Mouse (Mus musculus): Measurements from ENCODE around the gene Mapk11. TPM values are rescaled to one million over a fixed set of nuclear protein-coding genes. Genes with fewer than 3 reads are reported as not detected.

Gene Mapk11
- polyA plus RNA-seq, 1 experiment: 9.1 TPM

- Histone ChIP-seq H3K9me3 (replicated peaks; ENCODE audit: control insufficient read depth, insufficient read depth, low read length, poor library complexity, severe bottlenecking) (no peaks in the 10 kb centered on the region), H3K36me3 (ENCODE audit: control insufficient read depth, insufficient read depth, low read length, poor library complexity, severe bottlenecking) (no peaks in the 10 kb centered on the region), H3K27ac (ENCODE audit: insufficient read depth, low read length) (peak within 1 kb of the TSS; percentile 10)
Measured at GRCm38 (mm10) chr15:89128382-89129350, 20.8 kb downstream of the Mapk11 start, which contains the start of gene Hdac10. Gene Hdac10 (minus strand): TSS chr15:89128700.

GRCm38 (mm10) chr15:89127364-89127940 lies 22.0 kb downstream of the Mapk11 start:
- Histone ChIP-seq H3K27me3 (ENCODE audit: control insufficient read depth, insufficient read depth, low read length, poor library complexity, severe bottlenecking) (no peaks in the 10 kb centered on the region), H3K9ac (ENCODE audit: low read depth, poor library complexity, severe bottlenecking) (0 out of 2 replicates have a peak overlapping the region, but pooled peaks have one; percentile 59), H3K4me1 (ENCODE audit: control insufficient read depth, insufficient read depth, low read length) (peaks cover 2% of the 10 kb centered on the region), H3K27ac (ENCODE audit: insufficient read depth, low read length) (no peak overlapping the region), H3K9me3 (replicated peaks; ENCODE audit: control insufficient read depth, insufficient read depth, low read length, poor library complexity, severe bottlenecking) (no peaks in the 10 kb centered on the region), H3K36me3 (ENCODE audit: control insufficient read depth, insufficient read depth, low read length, poor library complexity, severe bottlenecking) (no peaks in the 10 kb centered on the region), H3K4me3 (ENCODE audit: low read depth, low read length) (no peak overlapping the region)
- TF ChIP-seq CTCF (IDR thresholded peaks at IDR 0.05; ENCODE audit: low read depth, low read length): no peak

More at GRCm38 (mm10) chr15:89128382-89129350, 20.8 kb downstream of the Mapk11 start, which contains the start of gene Hdac10:
- Histone ChIP-seq H3K4me3 (ENCODE audit: low read depth, low read length) (peak within 1 kb of the TSS; percentile 75), H3K27me3 (ENCODE audit: control insufficient read depth, insufficient read depth, low read length, poor library complexity, severe bottlenecking) (no peaks in the 10 kb centered on the region), H3K9ac (ENCODE audit: low read depth, poor library complexity, severe bottlenecking) (peak within 1 kb of the TSS; percentile 59), H3K4me1 (ENCODE audit: control insufficient read depth, insufficient read depth, low read length) (peaks cover 2% of the 10 kb centered on the region)
- peak; percentile 90 for TF ChIP-seq CTCF (IDR thresholded peaks at IDR 0.05; ENCODE audit: low read depth, low read length)
- TF ChIP-seq EP300 (IDR thresholded peaks at IDR 0.05; ENCODE audit: insufficient read depth, low read depth, low read length): no peak

- Histone ChIP-seq H3K27me3 (ENCODE audit: control insufficient read depth, insufficient read depth, low read length, poor library complexity, severe bottlenecking) (no peaks in the 10 kb centered on the region), H3K4me3 (ENCODE audit: low read depth, low read length) (no peak overlapping the region), H3K9ac (ENCODE audit: low read depth, poor library complexity, severe bottlenecking) (no peak overlapping the region), H3K36me3 (ENCODE audit: control insufficient read depth, insufficient read depth, low read length, poor library complexity, severe bottlenecking) (no peaks in the 10 kb centered on the region), H3K27ac (ENCODE audit: insufficient read depth, low read length) (no peak overlapping the region), H3K4me1 (ENCODE audit: control insufficient read depth, insufficient read depth, low read length) (peaks cover 2% of the 10 kb centered on the region), H3K9me3 (replicated peaks; ENCODE audit: control insufficient read depth, insufficient read depth, low read length, poor library complexity, severe bottlenecking) (no peaks in the 10 kb centered on the region)
- TF ChIP-seq EP300 (IDR thresholded peaks at IDR 0.05; ENCODE audit: insufficient read depth, low read depth, low read length): no peak
- no peak for TF ChIP-seq CTCF (IDR thresholded peaks at IDR 0.05; ENCODE audit: low read depth, low read length)
- TF ChIP-seq POLR2A (IDR thresholded peaks at IDR 0.05; ENCODE audit: insufficient read depth, low read length): no peak
Measured at GRCm38 (mm10) chr15:89126622-89127021, 22.8 kb downstream of the Mapk11 start.

- no peak for TF ChIP-seq EP300 (IDR thresholded peaks at IDR 0.05; ENCODE audit: insufficient read depth, low read depth, low read length)
- TF ChIP-seq CTCF (IDR thresholded peaks at IDR 0.05; ENCODE audit: low read depth, low read length): no peak
- TF ChIP-seq POLR2A (IDR thresholded peaks at IDR 0.05; ENCODE audit: insufficient read depth, low read length): no peak
- Histone ChIP-seq H3K4me1 (ENCODE audit: control insufficient read depth, insufficient read depth, low read length) (peaks cover 2% of the 10 kb centered on the region), H3K36me3 (ENCODE audit: control insufficient read depth, insufficient read depth, low read length, poor library complexity, severe bottlenecking) (no peaks in the 10 kb centered on the region), H3K27me3 (ENCODE audit: control insufficient read depth, insufficient read depth, low read length, poor library complexity, severe bottlenecking) (no peaks in the 10 kb centered on the region), H3K9ac (ENCODE audit: low read depth, poor library complexity, severe bottlenecking) (no peak overlapping the region), H3K27ac (ENCODE audit: insufficient read depth, low read length) (no peak overlapping the region), H3K4me3 (ENCODE audit: low read depth, low read length) (no peak overlapping the region), H3K9me3 (replicated peaks; ENCODE audit: control insufficient read depth, insufficient read depth, low read length, poor library complexity, severe bottlenecking) (no peaks in the 10 kb centered on the region)
Measured at GRCm38 (mm10) chr15:89125351-89125750, 24.1 kb downstream of the Mapk11 start.

GRCm38 (mm10) chr15:89124312-89124711 lies 25.1 kb downstream of the Mapk11 start:
- no peaks in the 10 kb centered on the region for H3K27me3 ChIP-seq (ENCODE audit: control insufficient read depth, insufficient read depth, low read length, poor library complexity, severe bottlenecking)
- H3K4me3 ChIP-seq (ENCODE audit: low read depth, low read length): no peak overlapping the region
- H3K4me1 ChIP-seq (ENCODE audit: control insufficient read depth, insufficient read depth, low read length): peaks cover 2% of the 10 kb centered on the region
- no peak overlapping the region for H3K9ac ChIP-seq (ENCODE audit: low read depth, poor library complexity, severe bottlenecking)
- no peak for TF ChIP-seq EP300 (IDR thresholded peaks at IDR 0.05; ENCODE audit: insufficient read depth, low read depth, low read length)
- no peak for TF ChIP-seq POLR2A (IDR thresholded peaks at IDR 0.05; ENCODE audit: insufficient read depth, low read length)
- no peak for TF ChIP-seq CTCF (IDR thresholded peaks at IDR 0.05; ENCODE audit: low read depth, low read length)
- H3K9me3 ChIP-seq (replicated peaks; ENCODE audit: control insufficient read depth, insufficient read depth, low read length, poor library complexity, severe bottlenecking): no peaks in the 10 kb centered on the region
- no peak overlapping the region for H3K27ac ChIP-seq (ENCODE audit: insufficient read depth, low read length)
- H3K36me3 ChIP-seq (ENCODE audit: control insufficient read depth, insufficient read depth, low read length, poor library complexity, severe bottlenecking): no peaks in the 10 kb centered on the region

GRCm38 (mm10) chr15:89123595-89123994 lies 25.8 kb downstream of the Mapk11 start:
- Histone ChIP-seq H3K4me1 (ENCODE audit: control insufficient read depth, insufficient read depth, low read length) (no peaks in the 10 kb centered on the region), H3K27me3 (ENCODE audit: control insufficient read depth, insufficient read depth, low read length, poor library complexity, severe bottlenecking) (no peaks in the 10 kb centered on the region), H3K36me3 (ENCODE audit: control insufficient read depth, insufficient read depth, low read length, poor library complexity, severe bottlenecking) (peaks cover 2% of the 10 kb centered on the region; the same call in 1 of the 2 replicates), H3K4me3 (ENCODE audit: low read depth, low read length) (peak overlapping the region; percentile 88), H3K9me3 (replicated peaks; ENCODE audit: control insufficient read depth, insufficient read depth, low read length, poor library complexity, severe bottlenecking) (no peaks in the 10 kb centered on the region), H3K9ac (ENCODE audit: low read depth, poor library complexity, severe bottlenecking) (peak overlapping the region; percentile 73), H3K27ac (ENCODE audit: insufficient read depth, low read length) (peak overlapping the region; percentile 10; the same call in 1 of the 2 replicates)
- TF ChIP-seq CTCF (IDR thresholded peaks at IDR 0.05; ENCODE audit: low read depth, low read length) (peak; percentile 11), POLR2A (IDR thresholded peaks at IDR 0.05; ENCODE audit: insufficient read depth, low read length) (no peak), EP300 (IDR thresholded peaks at IDR 0.05; ENCODE audit: insufficient read depth, low read depth, low read length) (no peak)

Data from ES-Bruce4 (cell line).